Mouse (Mus musculus) brain, embryonic 14.5 days (tissue): ENCODE measurements around the gene Rnf214. TPM values are rescaled to one million over a fixed set of nuclear protein-coding genes. Genes with fewer than 3 reads are reported as not detected.

Experiments used
- DNase-seq: peaks from one replicate; pipeline ENCODE4 v3.0.0-alpha.2; 2011; ENCODE audit warnings: low read depth
- CTCF ChIP-seq: fragments of 200-500 bp; IDR thresholded peaks from 2 replicates; pipeline ENCODE4 v1.5.1; 2012; ENCODE audit warnings: inconsistent platforms, mild to moderate bottlenecking, moderate library complexity, borderline replicate concordance; ENCODE audit not compliant: insufficient read depth, insufficient read length; ENCODE audit errors: extremely low read depth
- POLR2A ChIP-seq: fragments of 200-500 bp; IDR thresholded peaks from 2 replicates; pipeline ENCODE4 v1.6.1; 2012; ENCODE audit warnings: mild to moderate bottlenecking, inconsistent platforms, borderline replicate concordance; ENCODE audit not compliant: poor library complexity, insufficient read depth, insufficient read length, severe bottlenecking; ENCODE audit errors: extremely low read depth
- polyA plus RNA-seq: library from polyadenylated mRNA; depleted of rRNA; stranded (reverse); fragments of >200 nt; gene quantifications from 2 replicates; pipeline ENCODE4 v1.2.3, GENCODE M21; 2012

Rnf214 gene
- polyA plus RNA-seq, 1 experiment: 68.0 TPM

DNA sequence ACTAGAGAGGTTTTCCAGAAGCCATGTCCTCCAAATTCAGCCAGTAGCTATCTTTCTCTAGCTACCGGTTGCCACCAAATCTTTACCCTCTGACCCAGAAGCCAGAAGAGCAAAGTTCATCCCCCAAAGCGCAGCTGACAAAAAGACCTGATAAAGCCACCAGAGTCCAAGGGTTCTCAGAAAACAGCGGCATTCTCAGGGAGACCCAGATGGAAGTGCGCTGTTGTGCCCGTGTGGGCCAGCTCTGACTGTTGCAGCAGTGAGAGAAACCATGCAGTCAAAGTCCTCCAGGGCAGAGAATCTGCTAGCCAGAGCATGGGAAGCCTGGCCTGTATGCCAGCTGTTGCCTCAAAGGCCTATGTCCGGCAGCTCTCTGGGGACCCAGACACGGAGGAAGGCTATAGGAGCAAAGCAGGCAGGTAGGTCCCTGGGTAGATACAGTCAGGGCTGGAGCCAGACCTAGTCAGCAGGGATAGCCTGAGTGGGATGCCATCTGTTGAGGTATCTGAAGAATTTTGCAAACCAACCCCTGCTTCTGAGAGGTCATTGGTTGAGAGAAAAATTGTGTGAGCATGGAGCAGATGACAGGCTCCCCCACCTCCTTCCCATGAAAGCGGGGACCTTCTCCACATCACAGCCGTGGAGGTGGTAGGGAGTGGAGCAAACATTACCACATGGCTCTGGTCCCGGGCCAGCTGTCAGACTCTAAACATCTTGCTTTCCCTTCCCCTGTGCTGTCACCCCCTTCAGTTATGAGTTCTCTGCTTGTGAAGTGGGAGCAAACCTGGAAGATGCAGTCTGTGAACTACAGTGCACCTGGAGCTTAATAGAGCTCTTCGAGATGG lies 26.1 kb upstream of the Rnf214 start:
- no peak for TF ChIP-seq CTCF
- TF ChIP-seq POLR2A: no peak
- peak; percentile 31 for DNase-seq

- no peak for DNase-seq
- no peak for TF ChIP-seq POLR2A
- TF ChIP-seq CTCF: no peak
Measured at GRCm38 (mm10) chr9:45931958-45932357, 25.2 kb upstream of the Rnf214 start.

- no peak for TF ChIP-seq POLR2A
- DNase-seq: no peak
Measured at GRCm38 (mm10) chr9:45929285-45929684, 22.6 kb upstream of the Rnf214 start.

DNA sequence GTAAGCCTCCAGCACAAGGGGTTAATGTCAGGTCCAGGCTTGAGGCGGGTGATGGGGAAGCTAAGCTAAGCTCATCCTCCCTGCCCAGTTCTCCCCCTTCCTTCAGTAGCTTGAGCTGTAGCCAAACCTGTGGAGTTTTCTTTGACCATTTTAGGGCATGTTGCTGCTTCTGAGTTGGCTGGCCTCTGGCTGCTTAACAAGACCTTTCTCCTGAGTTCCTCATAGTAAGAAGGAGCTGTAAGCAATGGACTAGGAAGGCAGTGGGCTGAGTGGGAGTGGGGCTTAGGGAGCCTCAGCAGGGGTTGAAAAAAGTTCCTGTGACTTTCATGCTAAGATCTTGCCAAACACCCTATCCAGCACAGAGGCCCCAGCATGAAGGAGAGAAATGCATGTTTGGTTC lies 13.2 kb upstream of the Rnf214 start:
- TF ChIP-seq POLR2A (no peak), CTCF (no peak)

DNA sequence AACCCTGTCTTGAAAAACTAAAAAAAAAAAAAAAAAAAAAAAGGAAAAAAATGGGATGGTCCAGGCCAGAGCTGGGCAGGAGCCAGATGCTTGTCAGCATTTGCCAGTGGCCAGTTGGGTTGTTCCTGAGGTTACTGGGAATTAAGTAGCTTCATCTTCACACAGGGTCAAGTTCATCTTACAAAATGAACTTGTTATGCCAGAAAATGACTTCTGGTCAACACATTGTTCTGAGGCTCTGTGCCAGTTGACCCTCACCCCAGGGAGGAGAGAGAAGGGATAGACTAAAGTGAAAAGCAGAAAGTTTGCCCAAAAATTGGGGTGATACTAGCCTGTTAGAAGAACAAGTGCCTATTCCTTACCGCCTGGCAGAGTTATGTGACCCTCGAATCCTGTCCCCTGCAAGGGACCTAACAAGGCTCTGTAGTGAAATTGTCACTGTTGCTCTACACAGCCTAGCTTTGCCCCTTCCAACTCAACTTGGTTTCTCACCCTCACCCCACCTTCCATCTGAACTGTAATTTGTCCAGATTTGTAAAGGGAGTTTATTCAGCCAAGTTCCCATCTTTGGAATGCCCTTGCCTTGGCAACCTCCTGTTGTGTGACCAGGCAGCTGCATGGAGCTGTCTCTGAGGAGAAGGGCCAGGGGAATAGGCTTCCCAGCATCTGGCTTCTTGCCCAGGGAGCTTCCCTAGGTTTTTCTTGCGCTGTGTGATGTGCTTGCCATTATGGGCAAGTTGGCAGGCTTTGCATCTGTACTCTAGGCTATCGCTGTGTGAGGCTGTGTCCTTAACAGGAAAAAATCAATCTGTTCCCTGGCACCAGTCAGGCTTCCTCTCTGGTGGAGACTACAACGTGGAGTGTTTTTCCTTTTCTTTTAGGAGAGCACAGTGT lies 10.6 kb upstream of the Rnf214 start:
- TF ChIP-seq POLR2A (no peak), CTCF (no peak)
- DNase-seq: peak; percentile 86

More for the DNA sequence above, 13.2 kb upstream of the Rnf214 start:
- DNase-seq: no peak

DNA sequence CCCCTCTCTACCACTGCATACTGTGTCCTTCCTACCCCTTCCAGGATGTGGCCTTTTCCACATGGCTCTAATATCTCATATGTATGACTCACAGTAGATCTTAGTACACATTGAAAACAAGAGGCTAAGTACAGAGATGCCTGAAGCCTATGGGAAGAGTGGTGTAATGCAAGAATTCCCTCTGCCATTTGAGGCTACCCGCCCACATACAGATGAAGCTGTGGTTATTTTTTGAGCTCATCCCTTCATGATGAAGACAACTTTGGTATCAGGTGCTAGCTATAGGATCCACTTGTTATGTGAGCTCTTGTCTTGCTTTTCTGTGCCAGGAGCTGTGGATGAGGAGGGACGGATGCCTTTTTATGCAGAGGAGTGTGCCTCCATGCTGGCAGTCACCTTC lies 8.9 kb upstream of the Rnf214 start:
- DNase-seq: no peak
- TF ChIP-seq POLR2A (no peak), CTCF (no peak)

- peak; percentile 34 for DNase-seq
- TF ChIP-seq POLR2A (no peak), CTCF (peak; percentile 59)
Measured at GRCm38 (mm10) chr9:45911673-45912072, 5.0 kb upstream of the Rnf214 start.

- TF ChIP-seq POLR2A (no peak), CTCF (no peak)
- DNase-seq: no peak
Measured at GRCm38 (mm10) chr9:45910995-45911394, 4.3 kb upstream of the Rnf214 start.

DNA sequence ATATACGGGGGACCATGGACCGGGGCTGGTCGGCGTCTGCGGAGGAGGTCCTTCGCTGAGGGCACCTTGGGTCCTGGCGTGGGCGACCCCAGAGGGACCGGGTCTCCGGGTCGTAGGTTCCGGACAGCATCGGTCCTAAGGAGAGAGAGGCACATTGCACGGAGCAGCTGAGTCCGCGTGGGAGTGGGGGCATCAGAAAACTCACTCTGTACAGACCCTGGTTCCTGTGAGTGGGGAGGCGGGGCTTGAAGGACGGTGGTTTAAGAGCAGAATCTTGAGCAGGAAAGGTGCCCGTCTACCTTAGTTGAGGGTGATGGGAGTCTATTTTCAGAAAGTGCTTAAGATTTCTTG lies 342 bp upstream of the Rnf214 start:
- DNase-seq: no peak

GRCm38 (mm10) chr9:45905811-45906237 lies 887 bp downstream of the Rnf214 start:
- TF ChIP-seq CTCF (no peak), POLR2A (no peak)

More for the DNA sequence above, 342 bp upstream of the Rnf214 start:
- no peak for TF ChIP-seq POLR2A
- no peak for TF ChIP-seq CTCF

DNA sequence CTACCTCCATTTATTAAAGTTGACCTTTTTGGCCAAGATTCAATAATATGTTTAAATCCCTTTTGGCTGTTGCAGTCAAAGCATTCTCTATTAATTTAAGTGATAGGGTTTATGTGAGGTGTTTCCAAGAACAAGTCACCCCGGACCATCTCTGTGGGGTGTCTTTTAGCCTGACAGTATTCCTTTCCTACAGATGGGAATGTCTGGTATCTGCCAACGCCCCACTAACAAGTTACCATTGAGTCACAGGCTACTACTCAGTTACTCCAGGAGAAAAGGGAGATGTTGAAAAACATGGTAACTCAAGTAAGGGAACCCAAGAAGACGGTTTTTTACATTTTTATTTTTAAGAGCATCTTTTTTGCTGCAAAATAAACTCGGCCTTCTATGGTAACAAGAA lies 1.5 kb downstream of the Rnf214 start:
- DNase-seq: no peak
- no peak for TF ChIP-seq POLR2A
- no peak for TF ChIP-seq CTCF

More at GRCm38 (mm10) chr9:45905811-45906237, 887 bp downstream of the Rnf214 start:
- peak; percentile 45 for DNase-seq
